Mouse (Mus musculus) retina, embryonic 14.5 days (tissue): ENCODE results near the gene Arid5b.

ENCODE experiments used
- DNase-seq: peaks from one replicate; pipeline ENCODE4 v3.0.0-alpha.2; 2015; ENCODE audit warnings: low spot score

Arid5b gene

DNA sequence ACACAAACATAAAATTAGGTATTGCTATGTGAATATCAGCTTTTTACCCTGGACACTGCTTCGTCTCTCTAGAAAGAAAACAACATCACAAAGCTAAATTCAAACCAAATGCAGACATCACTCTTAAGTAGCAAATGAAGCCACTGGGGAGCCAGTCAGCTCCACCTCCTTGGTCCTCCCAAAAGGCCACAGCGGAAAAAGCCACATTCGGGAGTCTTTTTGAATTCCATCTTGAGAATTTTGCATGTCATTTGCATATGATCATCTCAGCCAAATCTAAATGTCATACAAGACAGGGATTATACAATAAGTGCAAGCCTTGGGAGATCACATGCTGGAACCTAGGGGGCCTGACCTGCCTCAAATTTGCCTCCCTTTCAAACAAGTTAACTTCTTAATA lies 85.0 kb downstream of the Arid5b start:
- DNase-seq: no peak

- DNase-seq: no peak
These were observed 85.7 kb downstream of the Arid5b start for GRCm38 (mm10) chr10:68192824-68193255.

- peak; percentile 32 for DNase-seq
These were observed 86.7 kb downstream of the Arid5b start for GRCm38 (mm10) chr10:68191691-68192380.

- peak; percentile 76 for DNase-seq
These were observed 87.4 kb downstream of the Arid5b start for GRCm38 (mm10) chr10:68191146-68191545.

DNA sequence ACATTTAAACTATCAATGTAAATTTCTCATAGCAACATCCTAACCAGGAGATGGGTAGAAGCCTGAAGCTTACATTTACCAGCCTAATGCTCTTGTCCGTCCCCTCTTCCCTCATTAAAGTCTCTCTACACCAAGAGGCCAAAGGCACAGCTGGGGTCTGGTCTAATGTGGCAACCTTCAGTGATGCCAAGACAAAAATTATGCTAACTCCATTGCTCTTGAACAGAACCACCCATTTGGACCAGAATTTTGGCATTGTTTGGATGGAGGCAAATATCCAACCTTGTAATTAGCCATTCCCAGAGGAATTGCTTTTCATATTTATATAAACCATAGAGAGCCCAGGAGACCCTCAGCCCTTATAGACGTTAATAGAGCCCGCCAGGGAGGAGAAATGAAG lies 88.7 kb downstream of the Arid5b start:
- DNase-seq: no peak

GRCm38 (mm10) chr10:68183096-68183495 lies 95.4 kb downstream of the Arid5b start:
- no peak for DNase-seq

GRCm38 (mm10) chr10:68182266-68182665 lies 96.3 kb downstream of the Arid5b start:
- no peak for DNase-seq

- no peak for DNase-seq
These were observed 97.4 kb downstream of the Arid5b start for GRCm38 (mm10) chr10:68181156-68181555.

GRCm38 (mm10) chr10:68180721-68181120 lies 97.8 kb downstream of the Arid5b start:
- no peak for DNase-seq

GRCm38 (mm10) chr10:68180151-68180550 lies 98.4 kb downstream of the Arid5b start:
- no peak for DNase-seq

DNA sequence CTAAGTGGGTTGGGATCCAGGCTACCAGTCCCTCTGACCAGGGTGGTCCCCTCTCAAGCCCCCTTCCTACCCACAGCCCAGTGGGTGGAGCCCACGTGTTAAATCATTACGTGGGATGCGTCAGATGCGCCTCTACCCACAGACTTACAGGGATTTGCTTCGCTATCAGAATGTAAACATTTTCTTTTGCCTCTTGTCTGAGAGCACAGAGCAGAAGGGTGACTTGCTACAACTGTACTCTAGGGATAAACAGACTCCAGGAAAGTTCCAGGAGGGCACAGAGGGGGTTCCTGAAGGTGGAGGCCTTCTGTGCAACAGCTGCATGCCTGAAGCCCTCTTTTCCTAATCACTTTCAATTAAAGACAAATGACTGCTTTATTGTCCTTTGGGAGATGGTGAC lies 98.8 kb downstream of the Arid5b start:
- peak; percentile 17 for DNase-seq

DNA sequence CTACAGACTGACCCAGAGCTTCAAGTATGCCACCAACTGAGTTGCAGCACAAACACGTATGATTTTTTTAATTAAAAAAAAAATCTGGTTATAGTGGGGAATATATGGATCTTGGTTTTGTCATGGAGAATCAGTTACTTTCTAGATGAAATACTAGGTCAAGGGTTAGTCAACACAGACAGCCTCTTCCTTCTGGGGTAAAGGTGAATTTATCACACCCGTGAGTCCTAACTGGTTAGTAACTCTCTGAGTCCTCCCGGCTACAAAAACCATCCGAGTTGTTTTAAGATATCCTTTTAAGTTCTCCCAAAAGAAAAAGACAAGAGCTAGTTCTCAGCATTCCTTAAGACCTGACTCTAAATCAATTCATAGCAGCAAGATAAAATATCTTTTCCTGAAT lies 99.2 kb downstream of the Arid5b start:
- DNase-seq: no peak

DNA sequence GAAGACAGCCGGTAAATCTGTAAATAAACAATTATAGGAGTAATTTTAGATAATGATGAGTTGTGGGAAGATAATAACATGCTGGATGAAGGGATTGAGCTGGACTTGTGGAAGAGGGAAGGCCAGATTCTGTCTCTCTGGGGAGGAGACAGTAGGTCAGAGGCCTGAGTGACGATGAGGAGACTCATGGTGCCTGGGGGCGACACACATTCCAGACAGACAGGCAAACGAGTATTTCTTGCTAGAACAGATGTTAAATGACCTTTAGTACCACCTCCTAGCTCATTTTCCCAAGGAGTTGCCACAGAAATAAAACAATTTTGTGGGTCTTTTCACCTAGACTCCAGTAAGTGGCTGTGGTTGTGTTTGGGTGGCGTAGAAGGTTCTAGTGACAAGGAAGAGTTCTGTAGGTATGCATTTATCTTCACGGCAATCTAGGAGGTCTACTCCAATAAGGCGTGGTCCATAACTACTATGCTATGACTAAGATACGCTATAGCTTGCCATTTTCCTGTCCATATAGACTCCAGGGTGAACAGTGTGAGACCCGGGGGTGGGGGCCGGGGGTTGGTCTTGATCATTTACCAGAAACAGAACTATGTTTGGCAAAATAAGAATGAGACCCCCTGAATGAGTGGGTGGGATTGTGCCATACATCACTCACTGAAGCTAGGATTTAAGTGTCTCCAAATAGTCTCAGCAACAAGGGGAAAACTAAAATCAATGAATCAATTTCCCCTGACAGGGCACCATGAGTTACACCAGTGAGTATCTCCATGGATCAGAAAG lies 100.6 kb downstream of the Arid5b start:
- DNase-seq: no peak

DNA sequence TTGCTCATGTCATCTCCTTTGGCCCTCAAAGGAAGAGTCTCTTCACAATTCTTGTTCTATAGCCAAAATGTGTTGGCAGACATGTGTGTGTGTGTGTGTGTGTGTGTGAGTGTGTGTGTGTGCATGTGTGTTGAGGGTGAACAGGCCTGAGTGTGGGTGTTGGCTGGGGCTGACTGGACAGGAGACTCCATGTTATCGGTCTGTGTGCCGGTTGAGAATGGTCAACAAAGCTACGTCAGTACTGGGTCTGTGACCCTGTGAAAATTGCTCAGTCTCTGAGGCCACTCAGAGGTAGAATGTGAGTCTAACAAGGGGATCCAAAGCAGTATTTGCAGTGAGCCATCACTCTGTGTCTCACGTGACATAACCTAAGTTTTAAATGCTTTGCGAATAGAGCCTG lies 102.7 kb downstream of the Arid5b start:
- DNase-seq: no peak

GRCm38 (mm10) chr10:68173634-68174033 lies 104.9 kb downstream of the Arid5b start:
- no peak for DNase-seq

GRCm38 (mm10) chr10:68172906-68173305 lies 105.6 kb downstream of the Arid5b start:
- DNase-seq: no peak

GRCm38 (mm10) chr10:68171974-68172373 lies 106.6 kb downstream of the Arid5b start:
- no peak for DNase-seq

DNA sequence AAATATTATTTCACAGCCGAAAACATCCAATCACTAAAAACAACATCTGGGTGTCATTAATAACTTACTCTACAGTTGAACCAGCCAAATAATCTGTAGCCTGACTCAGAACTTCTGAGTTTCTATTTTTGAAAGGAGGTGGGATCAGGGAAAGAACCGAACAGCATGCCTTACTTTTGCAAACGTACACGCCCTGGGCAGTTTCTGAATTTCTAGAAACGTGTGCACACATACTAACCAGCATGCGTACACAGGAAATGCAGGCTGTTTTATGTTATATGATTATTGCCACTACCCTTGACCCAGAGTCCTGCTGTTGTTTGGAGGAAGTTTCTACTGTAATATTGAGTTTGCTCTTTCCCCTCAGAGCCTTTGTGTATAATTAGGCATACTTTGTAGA lies 109.9 kb downstream of the Arid5b start:
- no peak for DNase-seq

- DNase-seq: no peak
These were observed 110.4 kb downstream of the Arid5b start for GRCm38 (mm10) chr10:68168141-68168540.

GRCm38 (mm10) chr10:68167118-68167517 lies 111.4 kb downstream of the Arid5b start:
- no peak for DNase-seq

GRCm38 (mm10) chr10:68166695-68167086 lies 111.8 kb downstream of the Arid5b start:
- no peak for DNase-seq

GRCm38 (mm10) chr10:68165709-68166694 lies 112.5 kb downstream of the Arid5b start:
- DNase-seq: no peak
